Mouse (Mus musculus) left cerebral cortex, adult 18-20 months (tissue): Measurements from ENCODE around the gene Stpg4. TPM values are rescaled to one million over a fixed set of nuclear protein-coding genes. Genes with fewer than 3 reads are reported as not detected.

Source experiments
- DNase-seq, 2 experiments: peaks; one replicate each; pipeline ENCODE4 v3.0.0; 2021 to 2022; ENCODE audit warnings: low spot score in 2 of 2, mixed read lengths in 1 of 2
- total RNA-seq, 2 experiments: library from RNA; stranded (reverse); gene quantifications; 2 replicates each; pipeline ENCODE4 v1.2.3; 2021

The Stpg4 gene
- total RNA-seq, 2 experiments from 2014 or later, result not detected

DNA sequence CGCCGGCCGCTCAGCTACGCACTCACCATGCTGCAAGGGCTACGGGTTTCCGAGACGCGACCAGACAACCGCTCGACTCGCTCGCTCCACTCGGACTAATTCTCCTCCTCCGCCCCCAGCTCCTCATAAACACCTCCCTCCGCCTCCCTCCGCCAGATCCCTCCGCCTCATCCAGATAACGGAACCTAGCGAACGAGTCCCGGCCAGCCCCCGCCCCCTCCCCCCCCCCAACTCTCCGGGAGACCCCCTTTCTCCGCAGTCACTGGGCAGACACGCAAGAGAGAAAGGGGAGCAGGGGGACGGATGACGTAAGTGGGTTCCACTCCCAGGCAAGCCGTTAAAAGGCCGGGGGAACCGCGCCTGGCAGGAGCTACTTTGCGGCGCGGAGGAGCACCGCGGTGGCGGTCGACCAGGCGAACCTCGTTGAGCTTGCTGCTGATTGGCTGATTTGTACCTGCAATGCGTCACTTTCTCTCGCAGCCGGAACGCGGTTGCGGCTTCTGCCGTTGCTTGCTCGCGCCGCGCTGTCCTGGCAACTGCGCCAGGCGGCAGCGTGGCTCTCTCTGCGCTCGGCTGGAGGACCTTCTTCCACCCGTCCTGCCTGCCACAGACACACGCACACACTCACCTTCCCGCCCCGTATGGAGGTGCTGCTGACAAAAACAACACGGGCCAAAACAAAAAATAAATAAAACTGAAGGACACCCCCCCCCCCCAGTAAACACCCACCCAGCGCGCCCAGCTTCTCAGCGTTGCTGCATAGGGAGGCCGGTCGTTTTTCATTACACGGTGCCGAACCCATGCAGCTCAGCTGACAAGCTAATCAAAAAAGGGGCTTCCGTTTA, 19.4 kb upstream of the Stpg4 start, which contains the start of gene Calm2:
Gene Calm2 (minus strand): TSS at position 169 of the 845 bp plus-strand sequence.
- DNase-seq, result peak; percentile 97 to 99

DNA sequence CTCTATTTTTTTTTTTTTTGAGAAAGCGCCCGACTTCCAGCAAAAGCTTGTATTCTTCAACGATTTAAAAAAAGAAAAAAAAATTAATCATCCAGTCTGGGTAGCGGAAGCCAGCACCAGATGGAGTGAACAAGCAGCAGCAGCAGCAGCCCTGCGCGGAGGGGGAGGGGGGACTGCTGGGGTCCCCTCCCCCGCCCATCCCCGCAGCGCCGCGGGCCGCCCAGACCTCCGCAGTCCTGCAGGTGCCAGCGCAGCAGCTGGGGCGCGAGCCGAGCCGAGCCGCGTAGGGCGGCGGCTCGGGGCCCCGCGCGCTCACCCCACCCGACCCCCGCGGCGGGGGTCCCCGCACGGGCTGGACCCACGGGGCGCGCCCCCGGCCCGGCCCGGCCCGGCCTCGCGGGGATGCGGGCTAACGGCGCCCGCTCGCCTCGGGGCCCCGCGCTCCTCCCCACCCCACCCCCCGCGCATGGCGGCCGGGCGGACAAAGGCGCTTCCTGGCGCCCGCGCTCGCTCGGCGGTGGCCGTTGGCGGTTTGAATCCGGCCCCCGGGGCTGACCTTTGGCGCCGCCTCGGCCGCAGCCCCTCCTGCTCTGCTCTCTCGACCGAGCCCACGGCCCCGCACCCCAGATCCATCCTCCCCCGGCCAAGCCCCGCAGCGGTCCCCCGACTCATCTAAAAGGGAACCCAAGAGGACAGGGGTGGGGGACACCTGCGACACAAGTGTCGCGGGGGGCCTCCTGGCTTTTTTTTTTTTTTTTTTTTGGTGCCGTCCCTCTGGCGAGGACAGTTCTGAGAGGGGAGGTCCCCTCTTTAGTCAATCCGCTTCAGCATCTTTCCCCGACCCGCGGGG, 18.6 kb upstream of the Stpg4 start:
- DNase-seq, result peak; percentile 64 to 67

DNA sequence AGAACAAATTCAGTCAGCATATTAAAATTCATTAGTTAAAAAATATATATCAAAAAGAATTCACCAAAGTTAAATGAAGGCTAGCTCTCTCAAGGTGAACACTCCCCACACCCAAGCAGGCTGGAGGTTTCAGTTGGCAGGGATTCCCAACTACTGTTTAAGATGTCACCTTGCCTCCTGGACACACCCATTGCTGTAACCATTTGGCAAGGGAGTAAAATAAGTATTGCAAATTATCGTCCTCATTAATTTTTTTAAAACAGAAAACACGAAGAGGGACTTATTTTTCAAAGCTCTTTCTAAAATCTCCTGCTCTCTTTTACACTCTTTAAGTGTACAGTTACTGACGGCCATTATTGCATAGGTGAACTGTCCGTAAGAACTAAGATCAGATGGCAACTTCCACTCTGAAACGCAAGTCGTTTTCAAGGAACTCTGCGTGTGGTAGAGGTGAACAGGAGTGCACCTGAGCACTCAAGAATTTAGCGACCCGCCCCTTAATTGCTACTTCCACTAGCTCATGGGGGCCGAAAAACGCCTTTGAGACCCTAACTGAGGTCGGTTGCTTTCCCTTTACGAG, 17.9 kb upstream of the Stpg4 start:
- no peak for DNase-seq

DNA sequence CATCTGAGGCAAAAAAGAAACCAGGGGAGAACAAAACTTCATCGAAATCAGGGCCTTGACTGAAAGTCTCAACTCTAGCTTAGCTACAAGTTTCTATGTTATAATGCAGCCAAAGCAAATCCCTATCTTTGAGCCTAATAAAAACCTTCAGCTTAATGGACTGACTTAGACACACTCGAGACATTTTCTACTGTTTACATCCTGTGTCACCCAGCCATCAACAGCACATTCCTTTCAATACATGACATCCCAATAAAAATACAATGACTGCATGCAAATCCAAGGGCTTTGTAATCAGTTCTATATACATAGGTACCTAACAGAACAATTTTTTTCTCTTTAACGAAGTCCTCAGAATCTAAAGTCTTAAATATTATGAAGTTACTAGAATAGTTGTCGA, 17.2 kb upstream of the Stpg4 start:
- no peak for DNase-seq

DNA sequence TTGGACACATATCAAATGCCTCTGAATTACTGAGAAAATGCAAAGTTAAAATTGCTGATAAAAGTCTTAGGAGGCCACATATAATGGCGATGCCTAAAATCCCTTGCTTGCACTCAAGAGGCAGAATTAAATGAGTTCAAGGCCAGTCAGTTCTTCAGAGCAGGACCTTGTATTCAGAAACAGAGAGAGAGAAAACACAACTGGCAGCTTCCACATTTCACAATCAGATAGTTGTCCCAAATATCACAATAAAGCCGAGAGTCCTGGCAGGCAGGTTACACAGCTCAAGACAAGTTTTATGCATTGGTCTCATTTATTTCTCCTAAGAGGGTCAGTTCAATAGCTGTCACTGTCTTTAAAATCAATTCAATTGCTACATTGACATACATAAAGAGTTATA, 14.0 kb upstream of the Stpg4 start:
- DNase-seq, result no peak

DNA sequence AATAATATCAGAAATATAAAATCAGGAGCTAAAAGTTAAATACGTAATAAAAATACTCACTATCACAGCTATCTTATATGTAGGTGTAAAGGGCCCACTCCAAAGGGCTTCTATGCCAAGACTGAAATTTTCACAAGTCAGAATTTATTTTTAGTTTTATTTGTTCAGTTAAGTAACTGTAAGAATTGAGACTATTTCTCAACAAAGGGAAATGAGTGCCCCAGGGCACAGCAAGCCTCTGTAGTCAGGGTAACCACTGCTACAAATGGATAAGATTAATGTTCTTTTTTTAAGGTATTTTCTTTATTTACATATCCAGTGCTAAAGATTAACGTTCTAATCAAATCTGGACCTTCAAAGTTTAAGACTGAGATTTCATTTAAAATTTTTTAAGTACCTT, 11.9 kb upstream of the Stpg4 start:
- DNase-seq, result no peak

DNA sequence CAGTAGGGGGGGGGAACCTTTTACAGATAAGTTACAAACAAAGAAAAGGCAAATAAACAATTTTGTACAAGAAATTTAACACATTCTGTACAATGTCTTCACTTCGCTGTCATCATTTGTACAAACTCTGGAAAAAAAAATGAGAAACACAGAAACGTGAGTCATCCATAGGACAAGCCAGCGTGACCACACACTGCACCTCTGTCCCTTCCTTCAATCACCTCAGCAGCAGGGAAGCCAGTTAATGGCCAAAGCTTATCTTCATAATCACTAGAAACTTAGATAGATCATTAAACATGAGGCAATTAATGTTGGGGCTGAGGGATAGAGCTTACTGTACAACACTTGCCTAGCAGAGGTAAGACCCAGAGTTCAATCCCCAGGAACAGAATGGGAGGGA, 6.4 kb upstream of the Stpg4 start:
- no peak for DNase-seq

DNA sequence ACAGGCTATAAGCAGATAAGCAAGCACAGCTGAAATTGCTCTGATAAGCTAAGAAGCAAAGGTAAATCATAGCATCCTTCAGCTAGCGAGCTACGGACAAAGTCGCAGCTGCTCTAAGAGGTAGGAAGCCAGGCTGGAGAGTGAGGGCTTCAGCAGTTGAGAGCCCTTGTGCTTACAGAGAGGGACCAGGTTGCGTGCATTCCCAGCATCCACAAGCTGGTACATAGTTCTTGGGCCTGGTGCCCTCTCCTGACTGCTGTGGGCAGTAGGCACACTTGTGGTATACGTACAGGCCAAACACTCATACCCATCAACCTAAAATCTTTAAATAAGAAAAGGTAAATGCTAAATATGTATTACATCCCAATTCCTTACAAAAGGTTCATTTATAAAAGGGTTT, 5.2 kb upstream of the Stpg4 start:
- DNase-seq, result no peak

DNA sequence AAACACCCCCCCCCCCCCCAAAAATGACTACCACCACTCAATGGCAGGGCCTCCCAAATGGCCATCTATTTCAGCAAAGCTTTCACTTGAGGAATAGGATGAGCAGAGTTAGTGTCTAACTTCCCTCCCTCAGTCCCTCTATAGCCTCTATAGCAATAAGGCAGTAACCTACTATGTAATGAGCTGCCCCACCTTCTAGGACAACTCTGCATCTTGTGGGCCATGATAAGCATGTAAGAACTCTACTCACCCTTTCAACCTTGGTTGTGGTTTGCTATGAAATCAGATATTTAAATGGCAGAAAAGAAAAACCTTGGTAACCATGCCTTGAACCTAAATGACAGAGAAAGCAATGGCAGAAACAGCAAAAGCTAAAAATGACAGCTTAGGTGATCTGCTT, 4.8 kb upstream of the Stpg4 start:
- DNase-seq, result no peak

DNA sequence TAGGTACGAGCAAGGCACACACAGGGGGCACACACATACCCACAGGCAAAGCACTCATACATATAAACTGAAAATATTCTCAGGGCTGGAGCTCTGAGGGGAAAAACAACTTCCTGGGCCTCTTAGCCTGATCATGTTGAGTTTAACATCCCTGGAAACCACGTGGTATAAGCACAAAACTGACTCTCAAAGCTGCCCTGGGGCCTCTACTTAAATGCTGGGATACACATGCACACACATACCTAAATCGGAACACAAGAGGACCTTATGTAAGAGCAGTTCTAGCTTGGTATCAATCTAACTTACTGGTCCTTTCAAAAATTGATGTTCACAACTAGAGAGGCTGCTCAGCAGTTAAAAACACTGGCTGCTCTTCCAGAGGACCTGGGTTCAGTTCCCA, 1.9 kb upstream of the Stpg4 start:
- no peak for DNase-seq

DNA sequence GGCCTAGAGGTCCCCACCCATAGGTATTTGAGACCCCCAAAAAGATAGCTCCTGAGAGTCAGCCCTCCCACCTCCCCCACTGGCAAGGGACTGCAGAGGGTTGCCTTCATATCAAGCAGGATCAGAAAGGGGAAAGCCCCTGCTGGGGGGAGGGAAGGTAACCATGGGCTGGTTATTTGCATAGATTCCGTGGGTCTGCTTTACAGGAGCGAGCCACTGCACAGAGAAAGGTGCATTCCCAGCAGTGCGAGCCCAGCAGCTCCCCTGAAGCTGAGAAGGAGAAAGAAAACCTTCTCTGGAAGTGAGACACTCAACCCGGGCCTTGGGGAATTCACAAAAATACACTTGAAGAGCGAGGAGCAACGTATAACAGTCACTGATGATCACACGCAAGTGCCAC, 9.5 kb downstream of the Stpg4 start:
- DNase-seq, result no peak

DNA sequence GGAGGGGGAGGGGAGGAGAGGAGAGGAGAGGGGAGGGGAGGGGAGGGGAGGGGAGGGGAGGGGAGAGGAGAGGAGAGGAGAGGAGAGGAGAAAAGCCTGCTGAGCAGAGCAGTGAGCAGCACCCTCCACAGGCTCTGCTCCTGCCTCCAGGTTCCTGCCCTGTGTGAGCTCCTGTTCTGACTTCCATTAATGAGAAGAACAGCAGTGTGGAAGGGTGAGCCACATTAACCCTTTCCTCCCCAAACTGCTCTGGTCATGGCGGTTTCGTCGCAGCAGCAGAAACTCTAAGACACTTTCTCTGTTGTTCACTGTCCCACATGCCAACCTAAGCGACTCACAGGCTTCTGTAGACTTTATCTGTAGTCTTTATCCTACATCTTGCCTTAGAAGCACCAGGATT, 20.9 kb downstream of the Stpg4 start:
- no peak for DNase-seq

DNA sequence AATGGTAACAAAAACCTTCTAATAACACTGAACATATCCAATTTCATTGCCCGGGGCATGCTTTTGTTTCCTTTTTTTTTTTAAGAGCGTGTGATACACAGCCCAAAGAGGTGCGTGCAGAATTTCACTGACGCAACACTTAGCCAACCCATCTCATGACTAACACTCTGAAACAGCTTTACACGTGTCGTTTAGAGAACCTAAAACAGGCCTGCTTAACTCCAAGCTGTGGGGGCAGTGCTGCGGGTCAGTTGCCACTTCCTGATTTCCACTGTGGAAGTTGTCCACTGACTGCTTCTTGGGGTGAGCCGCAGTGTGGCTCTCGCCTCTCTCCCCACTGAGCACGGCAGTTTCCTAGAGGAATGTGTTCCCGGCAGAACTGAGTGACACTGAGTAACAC, 22.0 kb downstream of the Stpg4 start:
- no peak for DNase-seq

DNA sequence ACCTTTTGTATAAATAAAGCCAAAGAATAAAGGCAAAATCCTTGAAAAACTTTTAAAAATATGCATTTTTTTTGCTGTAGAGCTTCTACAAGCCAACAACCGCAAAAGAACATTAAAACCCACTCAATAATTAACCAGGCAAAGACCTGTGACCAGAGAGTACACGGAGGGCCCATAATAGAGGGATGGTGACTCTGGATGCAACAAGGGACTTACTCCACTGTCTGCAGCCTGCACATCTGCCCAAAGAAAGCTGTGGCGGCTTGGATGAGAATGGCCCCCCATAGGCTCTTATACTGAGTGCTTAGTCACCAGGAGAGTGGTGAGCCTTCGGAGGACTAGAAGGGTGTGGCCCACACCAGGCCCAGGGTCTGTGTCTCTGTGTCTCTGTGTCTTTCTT, 24.1 kb downstream of the Stpg4 start:
- DNase-seq, result no peak

DNA sequence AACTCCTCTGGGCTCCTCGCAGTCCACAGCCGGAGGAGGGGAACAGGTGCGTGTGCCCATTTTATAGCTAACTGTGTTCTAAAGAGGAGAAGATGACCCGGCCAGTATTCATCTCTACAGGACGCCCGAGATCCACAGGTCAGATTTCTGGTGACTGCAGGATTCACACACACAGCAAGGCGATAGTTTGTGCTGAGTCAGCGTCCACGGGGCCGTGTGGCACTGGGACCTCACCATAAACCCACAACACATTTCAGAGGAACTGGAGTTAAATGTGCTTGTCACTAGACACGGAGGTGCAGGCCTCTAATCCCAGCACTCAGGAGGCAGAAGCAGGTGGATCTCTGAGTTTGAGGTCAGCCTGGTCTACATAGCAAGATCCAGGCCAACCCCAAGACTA, 25.1 kb downstream of the Stpg4 start:
- DNase-seq, result no peak

DNA sequence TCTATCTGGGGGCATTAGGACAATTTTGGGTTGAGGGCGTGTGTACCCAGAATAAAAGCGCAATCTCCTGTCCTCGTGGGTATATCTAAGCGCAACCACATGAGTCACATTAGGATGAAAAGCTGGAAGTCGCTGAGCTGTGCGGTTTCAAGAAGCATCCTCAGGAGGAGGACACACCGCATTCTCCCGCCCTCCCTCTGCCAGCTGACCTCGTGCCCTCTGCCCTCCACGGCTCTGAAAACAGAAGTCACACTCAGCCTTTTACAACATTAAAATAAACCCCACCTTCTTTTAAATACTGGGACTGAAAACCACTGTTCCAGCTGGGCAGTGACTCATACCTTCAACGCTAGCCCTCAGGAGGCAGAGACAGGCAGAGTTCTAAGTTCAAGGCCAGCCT, 30.5 kb downstream of the Stpg4 start:
- DNase-seq, result no peak

DNA sequence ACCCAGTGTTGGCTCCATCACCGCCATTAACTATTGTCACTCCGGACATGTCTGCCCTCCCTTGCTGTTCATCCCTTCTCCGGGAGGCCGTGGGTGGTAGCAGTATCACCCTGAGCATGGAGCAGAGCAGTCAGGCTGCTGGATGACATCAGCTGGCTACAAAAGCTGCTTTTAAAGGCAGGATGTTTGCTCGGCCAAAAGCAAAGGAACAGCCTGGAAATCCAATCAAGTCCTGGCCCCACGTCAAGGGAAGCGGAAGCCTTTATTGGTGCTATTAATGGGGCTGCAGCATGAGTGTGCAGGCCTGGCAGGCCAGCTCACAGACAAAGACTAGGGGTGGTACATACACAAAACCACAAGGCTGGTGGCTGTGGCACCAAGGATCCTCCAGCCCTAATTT, 36.3 kb downstream of the Stpg4 start:
- no peak for DNase-seq

DNA sequence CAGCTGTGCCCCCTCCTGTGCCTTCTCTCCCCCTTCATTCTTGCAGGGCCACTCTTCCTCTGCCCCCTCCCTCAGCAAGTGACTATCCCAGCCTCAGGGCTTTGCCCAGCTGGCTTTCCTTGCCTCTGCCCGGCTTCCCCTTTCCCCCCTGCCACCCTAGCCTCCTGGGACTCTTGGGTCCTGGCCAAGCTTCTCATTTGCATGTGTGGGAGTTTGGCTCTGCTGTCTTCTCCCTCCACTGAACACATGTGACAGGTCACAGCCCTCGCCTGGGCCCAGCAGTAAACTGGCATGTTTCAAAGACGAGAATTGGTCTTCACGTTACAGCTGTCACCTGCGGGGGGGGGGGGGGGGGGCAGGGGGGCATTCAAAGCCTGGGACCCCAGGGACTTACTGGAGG, 40.5 kb downstream of the Stpg4 start:
- DNase-seq, result no peak

DNA sequence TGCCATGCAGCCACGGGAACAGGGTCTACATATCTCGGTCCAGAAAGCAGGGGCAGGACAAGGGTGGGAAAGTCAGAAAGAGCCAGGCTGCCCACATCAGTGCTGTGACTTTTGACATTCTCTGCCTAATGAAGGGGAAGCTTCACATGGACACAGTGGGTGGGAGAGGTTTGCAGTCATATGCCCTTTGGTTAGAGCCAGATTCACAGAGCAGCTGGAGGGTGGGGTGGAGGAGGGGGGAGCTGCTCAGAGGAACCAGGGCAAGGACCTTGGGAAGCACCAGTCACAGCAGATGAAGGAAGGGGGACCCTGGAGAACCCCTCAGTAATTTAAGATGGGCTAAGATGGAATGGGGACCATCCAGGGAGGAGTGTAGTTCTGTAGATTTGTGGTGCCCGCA, 41.7 kb downstream of the Stpg4 start:
- no peak for DNase-seq

DNA sequence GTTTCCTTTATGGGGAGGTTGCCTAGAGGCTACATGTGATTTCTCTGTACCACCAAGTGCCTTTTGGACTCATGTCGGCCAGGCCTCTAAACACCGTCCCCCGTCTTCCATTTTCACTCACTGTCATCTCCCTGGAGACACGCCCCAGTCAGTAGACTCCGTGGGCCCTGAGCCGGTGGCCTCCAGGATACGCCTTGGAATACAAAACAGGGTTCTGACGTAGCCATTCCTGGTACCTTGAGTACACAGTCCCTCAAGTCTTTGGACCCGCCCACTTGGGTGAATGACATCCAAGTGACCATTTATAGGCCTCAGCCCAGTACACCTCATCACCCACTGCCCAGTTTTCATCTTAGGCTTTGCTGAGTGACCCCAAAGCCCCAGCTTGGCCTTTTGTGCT, 46.9 kb downstream of the Stpg4 start:
- no peak for DNase-seq

DNA sequence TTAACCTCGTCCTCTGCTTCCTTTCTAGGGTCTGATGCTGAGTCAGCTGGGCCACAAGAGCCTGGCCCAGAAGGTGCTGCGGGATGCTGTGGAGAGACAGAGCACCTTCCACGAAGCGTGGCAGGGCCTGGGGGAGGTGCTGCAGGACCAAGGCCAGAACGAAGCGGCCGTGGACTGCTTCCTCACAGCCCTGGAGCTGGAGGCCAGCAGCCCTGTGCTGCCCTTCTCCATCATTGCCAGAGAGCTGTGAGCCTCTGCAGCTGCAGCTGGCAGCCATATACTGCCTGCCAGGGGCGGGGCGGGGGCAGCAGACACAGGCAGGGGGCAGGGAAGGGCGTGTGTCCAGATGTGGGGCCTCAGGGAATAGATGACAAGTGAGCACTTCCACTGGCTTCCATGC, 47.7 kb downstream of the Stpg4 start:
- DNase-seq, result no peak

DNA sequence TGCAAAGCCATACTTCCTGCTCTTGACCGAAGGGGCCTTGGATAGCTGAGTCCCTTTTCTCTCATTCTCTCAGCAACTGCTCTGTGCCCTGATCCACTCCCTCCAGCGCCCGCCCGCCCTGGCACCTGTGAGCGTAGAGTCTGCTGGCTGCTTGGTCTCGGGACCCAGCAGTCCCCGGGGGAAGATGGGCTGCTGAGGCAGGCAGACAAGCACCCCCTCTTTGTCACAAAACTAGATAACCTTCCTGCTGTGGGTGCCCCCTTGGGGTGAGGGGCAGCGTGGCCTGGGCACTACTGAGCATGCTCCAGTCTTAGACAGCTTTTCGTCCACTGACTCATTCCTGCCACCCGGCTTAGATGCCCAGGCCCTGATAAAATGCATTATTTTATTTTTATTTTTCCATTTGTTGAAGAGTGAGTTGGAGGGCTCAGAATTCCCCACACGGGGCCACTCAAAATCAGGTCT, 48.3 kb downstream of the Stpg4 start:
- no peak for DNase-seq
